Mouse (Mus musculus): ENCODE results near the gene Atg9b.

DNA sequence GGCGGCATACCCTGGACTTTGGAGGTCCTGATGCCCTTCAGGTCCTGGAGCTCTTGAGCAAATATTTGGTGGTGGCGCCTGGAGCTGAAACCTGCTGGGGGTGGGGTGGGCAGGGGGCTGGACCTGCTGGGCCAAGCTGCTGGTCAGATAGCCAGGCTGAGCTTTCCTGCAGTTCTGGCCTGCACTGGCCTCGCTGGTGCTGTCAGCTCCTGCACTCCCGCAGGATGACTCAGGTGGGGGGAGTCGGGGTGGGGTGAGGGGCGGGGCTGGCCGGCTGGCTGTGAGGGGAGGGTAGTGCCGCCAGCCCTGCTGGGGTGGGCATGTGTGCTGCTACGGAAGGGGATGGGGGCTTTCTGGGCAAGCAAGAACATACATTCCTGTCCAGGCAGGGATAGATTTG is 36.7 kb upstream of the Atg9b start:
- no peak for TF ChIP-seq CTCF (IDR thresholded peaks at IDR 0.05; ENCODE audit: low read depth, low read length)
- no peak for TF ChIP-seq POLR2A (IDR thresholded peaks at IDR 0.05; ENCODE audit: extremely low read depth, insufficient read depth, low read length)
